Mouse (Mus musculus) regulatory T cell (primary cell): ENCODE measurements around the gene Cenpi.

Source experiments
- in situ Hi-C: fragments of 300-600 bp; cut with MboI, MseI; formaldehyde crosslinking; loops from one replicate; pipeline ENCODE4 v1.15.1; 2025; ENCODE audit warnings: high pct_unique_total_duplicates

The Cenpi gene

GRCm38 (mm10) chrX:134362156-134362555, 54.3 kb downstream of the Cenpi start:
- in situ Hi-C loops, result no loop called here

- in situ Hi-C loops, result no loop called here
Measured at GRCm38 (mm10) chrX:134365421-134365820, 57.5 kb downstream of the Cenpi start.

- in situ Hi-C loops, result no loop called here
Measured at GRCm38 (mm10) chrX:134366547-134366946, 58.7 kb downstream of the Cenpi start.

GRCm38 (mm10) chrX:134371279-134371678, 63.4 kb downstream of the Cenpi start:
- in situ Hi-C loops, result no loop called here

- in situ Hi-C loops, result no loop called here
Measured at GRCm38 (mm10) chrX:134374190-134374589, 66.3 kb downstream of the Cenpi start.

GRCm38 (mm10) chrX:134384896-134385295, 77.0 kb downstream of the Cenpi start:
- in situ Hi-C loops, result no loop called here

- in situ Hi-C loops, result no loop called here
Measured at GRCm38 (mm10) chrX:134398972-134399371, 91.1 kb downstream of the Cenpi start.

GRCm38 (mm10) chrX:134403863-134404583, 96.1 kb downstream of the Cenpi start, which contains the start of gene Drp2:
Drp2 (plus strand) TSS chrX:134404551.
- in situ Hi-C loops, result no loop called here

- in situ Hi-C loops, result no loop called here
Measured at GRCm38 (mm10) chrX:134404584-134404955, 96.7 kb downstream of the Cenpi start.

- in situ Hi-C loops, result no loop called here
Measured at GRCm38 (mm10) chrX:134409354-134409900, 101.5 kb downstream of the Cenpi start.

- in situ Hi-C loops, result no loop called here
Measured at GRCm38 (mm10) chrX:134412096-134412495, 104.2 kb downstream of the Cenpi start.
